Mouse (Mus musculus) ES-Bruce4 (cell line): Measurements from ENCODE around the gene Tnrc6a. TPM values are rescaled to one million over a fixed set of nuclear protein-coding genes. Genes with fewer than 3 reads are reported as not detected.

Experiments used
- H3K27ac ChIP-seq: 2 replicates; pipeline ENCODE4 v1.5.1; 2012; ENCODE audit warnings: low read length, inconsistent platforms; ENCODE audit not compliant: insufficient read depth
- H3K27me3 ChIP-seq: 2 replicates; pipeline ENCODE4 v1.6.1; 2012; ENCODE audit warnings: mild to moderate bottlenecking, low read length, inconsistent platforms; ENCODE audit not compliant: control insufficient read depth, poor library complexity, insufficient read depth, severe bottlenecking
- H3K36me3 ChIP-seq: 2 replicates; pipeline ENCODE4 v1.6.1; 2012; ENCODE audit warnings: inconsistent platforms, mild to moderate bottlenecking, low read length, moderate library complexity; ENCODE audit not compliant: control insufficient read depth, poor library complexity, insufficient read depth, severe bottlenecking
- H3K4me1 ChIP-seq: one replicate; pipeline ENCODE4 v1.8.1; 2011; ENCODE audit warnings: low read length; ENCODE audit not compliant: control insufficient read depth, insufficient read depth
- H3K4me3 ChIP-seq: 2 replicates; pipeline ENCODE4 v1.5.1; 2011; ENCODE audit warnings: low read depth, mild to moderate bottlenecking, low read length
- H3K9ac ChIP-seq: 2 replicates; pipeline ENCODE4 v1.6.1; 2012; ENCODE audit warnings: low read depth, mild to moderate bottlenecking, inconsistent platforms; ENCODE audit not compliant: poor library complexity, severe bottlenecking
- H3K9me3 ChIP-seq: replicated peaks from 2 replicates; pipeline ENCODE4 v1.6.1; 2012; ENCODE audit warnings: mild to moderate bottlenecking, low read length, inconsistent platforms; ENCODE audit not compliant: control insufficient read depth, poor library complexity, insufficient read depth, severe bottlenecking
- CTCF ChIP-seq: IDR thresholded peaks from one replicate; pipeline ENCODE4 v1.8.1; 2011; ENCODE audit warnings: low read depth, low read length
- EP300 ChIP-seq: IDR thresholded peaks from 2 replicates; pipeline ENCODE4 v1.6.1; 2011; ENCODE audit warnings: low read depth, low read length; ENCODE audit not compliant: insufficient read depth
- POLR2A ChIP-seq: IDR thresholded peaks from one replicate; pipeline ENCODE4 v1.8.1; 2011; ENCODE audit warnings: low read length; ENCODE audit not compliant: insufficient read depth
- polyA plus RNA-seq: library from polyadenylated mRNA; stranded (reverse); fragments of >200 nt; gene quantifications from 2 replicates; pipeline ENCODE4 v1.2.4, GENCODE M21; 2011; ENCODE audit warnings: low read depth; ENCODE audit not compliant: missing spikeins, insufficient read depth, insufficient read length

The Tnrc6a gene
- polyA plus RNA-seq, 1 experiment, result 119 TPM

DNA sequence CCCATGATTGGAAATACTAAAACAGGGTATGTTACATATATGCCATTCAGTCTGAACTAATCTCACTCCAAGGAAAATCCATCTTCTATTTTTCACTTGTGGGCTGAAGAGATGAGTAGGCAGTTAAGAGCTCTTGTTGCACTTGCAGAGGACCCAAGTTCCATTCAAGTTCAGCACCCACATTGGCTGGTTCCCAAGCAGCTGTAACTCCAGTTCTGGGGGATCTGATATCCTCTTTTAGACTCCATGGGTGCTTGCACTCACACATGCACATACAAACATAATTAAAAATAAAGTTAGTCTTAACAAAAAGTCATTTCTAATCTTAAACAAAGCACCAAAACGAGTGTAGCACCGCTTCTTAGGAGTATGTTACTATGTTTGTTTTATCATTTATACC, 5.4 kb downstream of the Tnrc6a start:
- no peaks in the 10 kb centered on the region for H3K27me3 ChIP-seq
- H3K27ac ChIP-seq, result no peak overlapping the region
- peaks cover 5% of the 10 kb centered on the region for H3K4me1 ChIP-seq
- no peak overlapping the region for H3K4me3 ChIP-seq
- TF ChIP-seq POLR2A (no peak), CTCF (no peak), EP300 (no peak)
- peaks cover 18% of the 10 kb centered on the region for H3K36me3 ChIP-seq
- H3K9ac ChIP-seq, result no peak overlapping the region
- H3K9me3 ChIP-seq, result no peaks in the 10 kb centered on the region

DNA sequence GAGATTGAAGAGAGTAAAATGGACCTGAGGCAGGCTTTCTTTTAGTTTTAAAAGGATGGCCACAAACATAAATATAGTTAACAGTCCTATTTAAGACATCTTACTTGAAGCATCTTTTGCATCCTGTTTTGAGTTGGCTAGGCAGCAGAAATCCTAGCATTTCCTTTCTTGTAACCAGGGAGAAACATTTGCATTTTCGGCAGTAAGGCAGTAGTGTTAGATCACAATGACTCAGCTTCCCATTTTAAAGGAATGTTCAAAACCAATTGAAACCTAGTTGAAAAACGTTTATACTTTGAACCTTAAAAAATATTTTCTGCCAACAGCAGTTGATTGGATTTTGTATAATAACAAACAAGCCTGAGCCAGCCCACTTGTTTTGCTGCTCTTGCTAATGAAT, 6.5 kb downstream of the Tnrc6a start:
- peak overlapping the region; percentile 83; the same call in 1 of the 2 replicates for H3K27ac ChIP-seq
- H3K27me3 ChIP-seq, result no peaks in the 10 kb centered on the region
- peaks cover 5% of the 10 kb centered on the region for H3K4me1 ChIP-seq
- no peak for TF ChIP-seq CTCF
- TF ChIP-seq EP300, result no peak
- TF ChIP-seq POLR2A, result no peak
- H3K36me3 ChIP-seq, result peaks cover 18% of the 10 kb centered on the region
- H3K4me3 ChIP-seq, result no peak overlapping the region
- H3K9ac ChIP-seq, result peak overlapping the region; percentile 49; the same call in 1 of the 2 replicates
- H3K9me3 ChIP-seq, result no peaks in the 10 kb centered on the region

DNA sequence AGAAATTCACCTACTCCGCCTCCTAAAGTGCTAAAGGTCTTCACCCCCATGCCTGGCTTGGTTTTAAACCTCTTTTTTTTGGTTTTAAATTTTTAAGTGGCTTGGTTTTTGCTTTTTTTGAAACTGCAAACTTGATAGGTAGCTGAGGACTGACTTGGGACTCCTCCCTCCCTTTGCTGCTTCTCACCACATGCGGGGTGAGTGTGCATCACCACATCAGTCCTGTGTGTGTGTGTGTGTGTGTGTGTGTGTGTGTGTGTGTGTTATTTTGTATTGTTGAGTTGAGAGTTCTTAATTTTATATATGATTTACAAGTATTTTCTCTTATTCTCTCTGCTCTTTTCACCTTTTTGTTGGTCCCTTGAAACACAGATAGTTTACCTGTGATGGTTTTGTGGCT, 8.7 kb downstream of the Tnrc6a start:
- Histone ChIP-seq H3K4me1 (peaks cover 5% of the 10 kb centered on the region), H3K27ac (no peak overlapping the region), H3K9ac (no peak overlapping the region), H3K36me3 (peaks cover 15% of the 10 kb centered on the region), H3K27me3 (no peaks in the 10 kb centered on the region), H3K4me3 (no peak overlapping the region), H3K9me3 (no peaks in the 10 kb centered on the region)
- no peak for TF ChIP-seq POLR2A
- TF ChIP-seq CTCF, result no peak
- TF ChIP-seq EP300, result no peak

DNA sequence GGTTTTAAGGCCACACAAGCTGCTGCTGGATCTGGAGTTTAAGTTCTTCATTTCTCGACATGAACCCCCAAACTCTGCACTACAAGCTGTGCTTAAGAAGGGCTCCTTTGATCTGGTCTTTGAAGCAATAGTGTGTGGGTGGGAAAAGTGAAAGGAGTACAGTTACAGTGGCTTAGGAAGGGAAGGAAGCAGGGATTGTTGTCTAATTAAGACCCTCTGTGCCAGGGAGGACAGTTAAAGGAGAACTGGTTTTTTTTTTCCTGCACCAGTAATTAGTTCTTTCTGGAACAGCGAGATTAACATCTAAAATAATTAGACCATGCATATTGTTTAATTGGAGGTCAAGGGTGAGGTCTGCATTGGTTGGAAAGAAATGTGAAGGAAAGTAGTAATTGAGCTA, 11.2 kb downstream of the Tnrc6a start:
- TF ChIP-seq POLR2A (no peak), EP300 (no peak)
- Histone ChIP-seq H3K9me3 (no peaks in the 10 kb centered on the region), H3K27ac (no peak overlapping the region), H3K4me3 (no peak overlapping the region), H3K9ac (no peak overlapping the region), H3K36me3 (peaks cover 9% of the 10 kb centered on the region), H3K4me1 (peaks cover 2% of the 10 kb centered on the region), H3K27me3 (no peaks in the 10 kb centered on the region)

DNA sequence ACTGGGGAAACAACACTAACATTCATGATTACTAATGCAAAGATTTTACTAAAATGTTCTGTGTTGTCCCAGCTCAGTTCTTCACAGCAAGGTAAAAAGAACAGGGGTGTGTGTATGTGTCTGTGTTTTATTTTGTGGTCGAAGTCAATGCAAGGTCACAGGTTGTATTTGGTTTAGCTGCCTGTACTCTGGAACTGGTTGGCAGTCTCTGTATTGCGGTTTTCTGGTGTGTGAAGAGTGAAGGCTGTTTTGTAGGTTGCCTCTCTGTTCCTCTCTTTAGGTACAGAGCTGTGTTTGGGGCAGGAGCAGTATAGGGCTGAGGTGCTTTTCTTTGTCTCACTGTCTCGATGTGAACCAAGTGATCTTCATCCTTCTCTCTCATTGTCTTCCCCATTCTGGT, 12.0 kb downstream of the Tnrc6a start:
- H3K9me3 ChIP-seq, result no peaks in the 10 kb centered on the region
- TF ChIP-seq CTCF (no peak), EP300 (no peak), POLR2A (no peak)
- H3K4me3 ChIP-seq, result no peak overlapping the region
- H3K4me1 ChIP-seq, result peaks cover 2% of the 10 kb centered on the region
- no peak overlapping the region for H3K27ac ChIP-seq
- H3K36me3 ChIP-seq, result peaks cover 7% of the 10 kb centered on the region
- H3K27me3 ChIP-seq, result no peaks in the 10 kb centered on the region
- no peak overlapping the region for H3K9ac ChIP-seq

DNA sequence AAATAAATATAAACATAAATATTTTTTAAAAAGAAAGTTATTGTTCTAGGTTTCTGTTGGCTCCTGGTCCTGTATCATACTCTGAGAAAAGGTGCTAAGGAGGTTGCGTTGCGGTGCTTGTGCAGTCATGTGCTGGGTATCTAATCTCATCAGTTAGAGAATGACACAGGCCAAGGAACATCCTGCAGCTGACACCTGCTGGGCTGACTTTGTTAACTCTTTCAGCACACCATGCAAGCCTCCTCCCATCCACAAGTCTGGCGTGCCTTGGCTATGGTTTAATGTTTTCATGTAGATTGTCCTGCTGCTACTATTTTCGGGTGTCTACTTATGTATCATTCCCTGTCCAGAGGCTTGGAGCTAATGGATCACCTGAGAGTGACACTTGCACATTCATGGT, 14.3 kb downstream of the Tnrc6a start:
- Histone ChIP-seq H3K27ac (no peak overlapping the region), H3K36me3 (peaks cover 7% of the 10 kb centered on the region), H3K9me3 (no peaks in the 10 kb centered on the region), H3K27me3 (no peaks in the 10 kb centered on the region), H3K4me1 (no peaks in the 10 kb centered on the region), H3K9ac (no peak overlapping the region), H3K4me3 (no peak overlapping the region)
- no peak for TF ChIP-seq CTCF
- TF ChIP-seq EP300, result no peak
- TF ChIP-seq POLR2A, result no peak
